Mouse (Mus musculus) embryonic facial prominence, embryonic 13.5 days (tissue): ENCODE data around the gene Cirbp. TPM values are rescaled to one million over a fixed set of nuclear protein-coding genes. Genes with fewer than 3 reads are reported as not detected.
"Not testable (repeated sequence)": the region's sequence is repeated elsewhere in the genome, so short reads cannot be mapped to it uniquely, and the experiment has no call there.

Source experiments
- ATAC-seq: fragments of 200-750 bp; cut with Nextera tagmentation; 2 replicates; pipeline ENCODE4 v1.8.0; 2017; ENCODE audit warnings: low read depth; ENCODE audit not compliant: insufficient number of reproducible peaks, insufficient read depth, low FRiP score, low TSS enrichment
- H3K27ac ChIP-seq: fragments of 300-500 bp; sonication (generic); 2 replicates; pipeline ENCODE4 v1.5.1; 2015; ENCODE audit warnings: moderate library complexity, mild to moderate bottlenecking, inconsistent platforms
- H3K27me3 ChIP-seq: fragments of 300-500 bp; sonication (generic); 2 replicates; pipeline ENCODE4 v1.6.1; 2015; ENCODE audit warnings: mild to moderate bottlenecking, inconsistent platforms
- H3K36me3 ChIP-seq: fragments of 300-500 bp; sonication (generic); 2 replicates; pipeline ENCODE4 v1.6.1; 2015; ENCODE audit warnings: mild to moderate bottlenecking, inconsistent platforms
- H3K4me1 ChIP-seq: fragments of 300-500 bp; sonication (generic); 2 replicates; pipeline ENCODE4 v1.6.1; 2015; ENCODE audit warnings: inconsistent platforms
- H3K4me2 ChIP-seq: fragments of 300-500 bp; sonication (generic); 2 replicates; pipeline ENCODE4 v1.6.1; 2015; ENCODE audit warnings: moderate library complexity, mild to moderate bottlenecking, inconsistent platforms
- H3K4me3 ChIP-seq: fragments of 300-500 bp; sonication (generic); 2 replicates; pipeline ENCODE4 v1.5.1; 2015; ENCODE audit warnings: mild to moderate bottlenecking, inconsistent platforms
- H3K9ac ChIP-seq: fragments of 300-500 bp; sonication (generic); 2 replicates; pipeline ENCODE4 v1.6.1; 2015; ENCODE audit warnings: mild to moderate bottlenecking, inconsistent platforms
- H3K9me3 ChIP-seq: fragments of 300-500 bp; sonication (generic); 2 replicates; pipeline ENCODE4 v1.6.1; 2016; ENCODE audit warnings: inconsistent platforms
- WGBS: fragments of 180-500 bp; shearing (Covaris S2); methylation state at CpG from one replicate; pipeline ENCODE4 v1.1.7; 2015; ENCODE audit warnings: mixed read lengths; 5-methylcytosine and 5-hydroxymethylcytosine counted together
- polyA plus RNA-seq: library from polyadenylated mRNA; unstranded; fragments of >200 nt; fragmentation: Nextera tagmentation; extraction: Ambion mirVana; gene quantifications from 2 replicates; pipeline ENCODE4 v1.2.1, GENCODE M21; 2015

The Cirbp gene
- polyA plus RNA-seq, 1 experiment from 2014 or later = 162 TPM

DNA sequence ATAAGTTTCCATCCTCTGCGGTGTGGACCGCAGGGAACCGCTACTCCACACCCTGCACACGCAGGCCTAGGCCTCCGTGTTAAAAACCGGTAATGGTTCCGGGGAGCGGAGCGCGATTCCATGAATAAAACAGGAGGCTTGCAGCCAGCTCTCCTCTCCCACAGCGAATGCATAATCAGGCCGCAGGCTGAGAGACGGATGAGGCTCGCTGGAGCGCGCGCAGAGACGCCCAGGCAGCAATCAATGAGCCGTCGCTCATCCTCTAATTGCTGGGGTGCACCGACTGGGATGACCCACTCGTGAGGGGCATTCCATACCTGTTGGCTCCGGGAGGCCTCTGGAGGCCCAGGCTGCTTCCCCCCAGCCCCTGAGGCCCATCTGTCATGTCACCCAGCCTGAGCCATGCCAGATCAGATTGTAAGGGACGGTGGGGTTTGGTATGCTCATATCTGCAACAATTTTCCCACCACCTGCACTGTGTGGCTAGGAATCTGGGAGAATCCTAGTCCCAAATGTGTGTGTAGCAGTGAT is 43.1 kb downstream of the Cirbp start:
- Histone ChIP-seq H3K9ac (peak overlapping the region; percentile 57), H3K4me1 (peaks cover 9% of the 10 kb centered on the region)

DNA sequence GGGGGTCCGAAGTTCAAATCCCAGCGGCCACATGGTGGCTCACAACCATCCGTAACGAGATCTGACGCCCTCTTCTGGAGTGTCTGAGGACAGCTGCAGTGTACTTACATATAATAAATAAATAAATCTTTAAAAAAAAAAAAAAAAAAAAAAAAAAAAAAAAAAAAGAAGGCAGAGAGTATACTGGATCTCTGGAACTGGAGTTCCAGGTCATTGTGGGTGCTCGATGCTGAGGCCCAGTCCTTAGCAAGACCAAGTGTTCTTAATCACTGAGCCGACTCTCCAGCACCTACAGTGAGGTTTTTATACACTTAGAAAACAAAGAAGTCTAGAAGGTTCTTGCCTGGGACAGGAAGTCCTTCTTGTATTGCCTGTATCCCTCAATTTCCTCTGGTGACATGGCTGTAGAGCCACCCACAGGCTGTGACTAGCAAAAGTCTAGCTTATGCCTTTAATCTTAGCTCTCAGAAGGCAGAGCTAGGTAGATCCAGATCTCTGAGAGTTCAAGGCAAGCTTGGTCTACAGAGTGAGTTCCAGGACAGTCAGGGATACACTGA is 45.8 kb downstream of the Cirbp start:
- not testable (repeated sequence) for H3K36me3 ChIP-seq, H3K27me3 ChIP-seq, H3K27ac ChIP-seq, H3K4me2 ChIP-seq, H3K4me3 ChIP-seq, H3K9me3 ChIP-seq, ATAC-seq, H3K9ac ChIP-seq
- 72% methylated on average over 7 of the region's 7 CpGs for WGBS
- peaks cover 22% of the 10 kb centered on the region for H3K4me1 ChIP-seq

More for the DNA sequence above, 43.1 kb downstream of the Cirbp start:
- 0 out of 2 replicates have a peak, but pooled peaks cover 4% of the 10 kb centered on the region for H3K27me3 ChIP-seq
- H3K4me2 ChIP-seq = peak overlapping the region; percentile 45
- no peak for ATAC-seq
- H3K36me3 ChIP-seq = no peaks in the 10 kb centered on the region
- 9% methylated on average over 24 of the region's 24 CpGs for WGBS
- no peaks in the 10 kb centered on the region for H3K9me3 ChIP-seq
- H3K4me3 ChIP-seq = no peak overlapping the region
- H3K27ac ChIP-seq = peak overlapping the region; percentile 51; the same call in 1 of the 2 replicates

DNA sequence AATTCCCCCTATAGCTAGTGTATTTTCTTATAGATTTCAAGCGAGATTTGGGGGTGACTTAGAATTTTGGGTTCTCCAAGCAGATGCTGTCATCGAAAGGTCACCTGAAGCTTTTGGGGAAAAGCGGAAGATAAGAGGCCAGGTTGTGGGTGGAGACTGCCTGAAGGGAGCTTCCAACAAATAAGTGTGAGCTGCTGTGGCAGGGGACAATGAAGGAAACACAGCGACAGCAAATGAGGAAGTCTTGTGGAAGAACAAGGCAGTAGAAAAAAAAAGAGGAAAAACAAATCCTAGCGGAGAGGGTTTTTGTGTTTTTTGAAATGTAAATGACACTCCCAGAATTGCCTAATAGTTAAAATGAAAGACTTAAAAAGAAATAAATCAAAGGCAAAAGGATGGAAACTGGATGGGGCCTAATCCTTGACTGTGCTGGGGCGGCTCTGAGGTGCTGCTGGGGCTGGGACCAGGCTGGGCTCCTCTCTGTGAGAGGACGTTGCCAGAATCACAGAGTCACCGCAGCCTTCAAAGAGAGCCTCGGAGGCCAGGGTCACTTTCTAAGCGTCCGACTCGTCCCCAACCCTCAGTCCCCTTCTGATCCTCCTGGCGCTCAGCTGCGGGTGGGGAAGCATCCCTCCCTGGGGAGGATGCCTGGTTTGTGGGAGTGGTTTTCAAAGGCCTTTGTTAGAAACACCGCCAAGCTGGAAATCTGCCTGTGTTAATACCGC is 49.4 kb downstream of the Cirbp start:
- Histone ChIP-seq H3K27me3 (no peaks in the 10 kb centered on the region), H3K27ac (0 out of 2 replicates have a peak overlapping the region, but pooled peaks have one; percentile 62), H3K4me3 (no peak overlapping the region), H3K4me1 (peaks cover 15% of the 10 kb centered on the region), H3K9me3 (no peaks in the 10 kb centered on the region), H3K9ac (peak overlapping the region; percentile 58), H3K36me3 (no peaks in the 10 kb centered on the region), H3K4me2 (0 out of 2 replicates have a peak overlapping the region, but pooled peaks have one; percentile 9)
- 25% methylated on average over 16 of the region's 16 CpGs for WGBS
- ATAC-seq = no peak

DNA sequence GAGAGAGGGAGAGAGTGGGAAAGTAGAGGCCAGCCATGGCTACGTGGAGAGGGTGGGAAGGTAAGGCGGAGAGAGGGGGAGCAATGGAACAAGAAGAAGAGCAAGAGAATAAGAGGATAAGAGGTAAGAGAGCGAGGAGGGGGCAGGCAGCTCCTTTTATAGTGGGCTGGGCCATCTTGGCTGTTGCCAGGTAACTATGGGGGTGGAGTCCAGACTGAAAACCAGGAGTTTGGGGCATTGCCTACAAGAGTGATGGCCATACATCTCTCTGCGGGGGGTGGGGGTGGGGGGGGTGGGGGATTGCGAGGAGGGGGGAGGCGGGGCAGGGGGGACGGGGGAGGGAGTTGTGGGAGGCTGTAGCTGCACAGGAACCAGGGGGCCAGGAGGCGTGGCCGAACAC is 54.9 kb downstream of the Cirbp start:
- H3K4me1 ChIP-seq = peaks cover 10% of the 10 kb centered on the region
- H3K27me3 ChIP-seq = no peaks in the 10 kb centered on the region
- H3K27ac ChIP-seq = no peak overlapping the region
- H3K36me3 ChIP-seq = no peaks in the 10 kb centered on the region
- no peak overlapping the region for H3K9ac ChIP-seq
- WGBS = 26% methylated on average over 9 of the region's 9 CpGs
- no peak for ATAC-seq
- no peaks in the 10 kb centered on the region for H3K9me3 ChIP-seq
- H3K4me2 ChIP-seq = no peak overlapping the region
- no peak overlapping the region for H3K4me3 ChIP-seq

Other genes with a start within 250 kb of the Cirbp start
- gene Kiss1r, start 249.0 kb upstream of the Cirbp start, polyA plus RNA-seq = 0.98 and 1.3 TPM in 2 replicates
- 190 and 206 TPM in 2 replicates for gene R3hdm4, start 244.8 kb upstream of the Cirbp start, polyA plus RNA-seq
- 5.3 and 6.9 TPM in 2 replicates for gene Arid3a, start 238.9 kb upstream of the Cirbp start, polyA plus RNA-seq
- 97.7 and 106 TPM in 2 replicates for gene Wdr18, start 205.8 kb upstream of the Cirbp start, polyA plus RNA-seq
- gene Grin3b, start 195.3 kb upstream of the Cirbp start, polyA plus RNA-seq = 0.52 and 0.83 TPM in 2 replicates
- gene Tmem259, start 181.7 kb upstream of the Cirbp start, polyA plus RNA-seq = 15.4 and 17.0 TPM in 2 replicates
- gene Cnn2, start 177.4 kb upstream of the Cirbp start, polyA plus RNA-seq = 298 and 319 TPM in 2 replicates
- 2.2 and 2.6 TPM in 2 replicates for gene Abca7, start 169.5 kb upstream of the Cirbp start, polyA plus RNA-seq
- 3.9 and 4.6 TPM in 2 replicates for gene Arhgap45, start 149.3 kb upstream of the Cirbp start, polyA plus RNA-seq
- gene Polr2e, start 126.2 kb upstream of the Cirbp start, polyA plus RNA-seq = 247 and 265 TPM in 2 replicates
- 445 and 488 TPM in 2 replicates for gene Gpx4, start 118.8 kb upstream of the Cirbp start, polyA plus RNA-seq
- 15.8 and 16.1 TPM in 2 replicates for gene Sbno2, start 60.4 kb upstream of the Cirbp start, polyA plus RNA-seq
- gene Stk11, start 50.2 kb upstream of the Cirbp start, polyA plus RNA-seq = 18.5 and 19.0 TPM in 2 replicates
- gene Atp5d, start 27.4 kb upstream of the Cirbp start, polyA plus RNA-seq = 491 and 513 TPM in 2 replicates
- 6.8 and 9.8 TPM in 2 replicates for gene Cbarp, start 25.1 kb upstream of the Cirbp start, polyA plus RNA-seq
- 21.2 and 25.7 TPM in 2 replicates for gene Midn, start 17.7 kb upstream of the Cirbp start, polyA plus RNA-seq
- gene 1600002K03Rik, start 7.0 kb downstream of the Cirbp start, polyA plus RNA-seq = 11.0 and 11.6 TPM in 2 replicates
- gene Efna2, start 13.5 kb downstream of the Cirbp start, polyA plus RNA-seq = 26.8 and 38.8 TPM in 2 replicates
- 96.1 and 97.6 TPM in 2 replicates for gene Mum1, start 60.4 kb downstream of the Cirbp start, polyA plus RNA-seq
- 266 and 299 TPM in 2 replicates for gene Ndufs7, start 83.1 kb downstream of the Cirbp start, polyA plus RNA-seq
- 27.2 and 33.6 TPM in 2 replicates for gene Gamt, start 95.0 kb downstream of the Cirbp start, polyA plus RNA-seq
- gene Dazap1, start 95.5 kb downstream of the Cirbp start, polyA plus RNA-seq = 66.0 and 70.6 TPM in 2 replicates
- 1,000 and 1,047 TPM in 2 replicates for gene Rps15, start 126.5 kb downstream of the Cirbp start, polyA plus RNA-seq
- gene Apc2, start 130.0 kb downstream of the Cirbp start, polyA plus RNA-seq = 9.3 and 9.4 TPM in 2 replicates
- 49.3 and 57.9 TPM in 2 replicates for gene 2310011J03Rik, start 154.6 kb downstream of the Cirbp start, polyA plus RNA-seq
- gene Pcsk4, start 163.5 kb downstream of the Cirbp start, polyA plus RNA-seq = 4.4 and 4.9 TPM in 2 replicates
- 6.0 and 6.3 TPM in 2 replicates for gene Reep6, start 164.0 kb downstream of the Cirbp start, polyA plus RNA-seq
- gene Adamtsl5, start 182.4 kb downstream of the Cirbp start, polyA plus RNA-seq = 3.2 and 4.3 TPM in 2 replicates
- 1.8 and 2.6 TPM in 2 replicates for gene Plk5, start 190.5 kb downstream of the Cirbp start, polyA plus RNA-seq
- gene Mex3d, start 221.7 kb downstream of the Cirbp start, polyA plus RNA-seq = 8.9 and 10.4 TPM in 2 replicates
- 263 and 297 TPM in 2 replicates for gene Mbd3, start 233.6 kb downstream of the Cirbp start, polyA plus RNA-seq
- 447 and 479 TPM in 2 replicates for gene Uqcr11, start 240.8 kb downstream of the Cirbp start, polyA plus RNA-seq